Mouse (Mus musculus) spleen, postnatal 4 days (tissue): Measurements from ENCODE around the gene Rras.

ENCODE experiments used
- DNase-seq, 2 experiments: peaks; one replicate each; pipeline ENCODE4 v3.0.0; 2022; ENCODE audit warnings: low spot score in 2 of 2

Rras gene

GRCm38 (mm10) chr7:45025601-45026220 is 8.0 kb downstream of the Rras start:
- DNase-seq: no peak

GRCm38 (mm10) chr7:45026256-45026655 is 8.5 kb downstream of the Rras start:
- DNase-seq: no peak

DNA sequence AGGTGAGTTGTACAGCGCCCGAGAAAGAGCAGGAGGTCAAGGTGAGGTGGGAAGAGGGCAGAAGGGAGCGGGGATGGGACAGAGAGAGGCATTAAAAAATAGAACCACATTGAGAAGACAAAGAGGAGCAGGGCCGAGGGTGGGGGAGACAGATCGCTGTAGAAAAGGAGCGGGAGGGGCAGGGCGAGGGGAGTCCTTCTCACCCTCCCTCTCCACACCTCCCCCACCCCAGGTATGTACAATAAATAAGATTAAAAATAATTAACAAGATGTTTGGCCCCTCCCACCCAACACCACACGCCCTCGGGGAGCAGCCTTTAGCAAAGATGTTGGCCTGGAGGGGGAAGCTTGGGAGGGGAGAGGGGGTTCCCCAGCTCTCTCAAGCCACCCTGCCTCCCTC is 10.0 kb downstream of the Rras start:
- no peak for DNase-seq

GRCm38 (mm10) chr7:45028351-45028750 is 10.6 kb downstream of the Rras start:
- no peak for DNase-seq

DNA sequence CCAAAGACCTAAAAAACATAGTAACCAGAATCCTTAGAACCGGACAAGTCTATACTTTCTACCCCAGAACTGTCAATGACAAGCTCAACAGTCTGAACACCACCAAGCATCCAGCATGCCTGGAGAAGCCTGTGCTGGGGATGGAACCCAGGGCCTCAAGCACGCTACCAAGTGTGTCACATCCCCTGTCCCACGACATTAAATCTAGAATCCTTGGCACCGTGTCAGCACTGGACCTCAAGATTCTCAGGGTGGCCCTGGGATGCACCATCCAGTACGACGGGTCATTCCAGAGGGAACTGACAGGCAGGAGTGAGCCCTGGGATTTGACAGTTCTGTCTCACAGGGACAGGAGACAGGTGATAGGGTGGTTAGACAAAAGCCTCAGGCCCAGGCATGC is 12.2 kb downstream of the Rras start:
- peak in 1 of 2 experiments; percentile 55 for DNase-seq

GRCm38 (mm10) chr7:45030857-45031256 is 13.1 kb downstream of the Rras start:
- peak in 1 of 2 experiments; percentile 57 for DNase-seq

GRCm38 (mm10) chr7:45033722-45034359 is 16.1 kb downstream of the Rras start:
- peak in 1 of 2 experiments; percentile 56 for DNase-seq

- no peak for DNase-seq
Observed at GRCm38 (mm10) chr7:45035631-45036030, 17.9 kb downstream of the Rras start.

- DNase-seq: peak in 1 of 2 experiments; percentile 51
Observed at GRCm38 (mm10) chr7:45036702-45037101, 18.9 kb downstream of the Rras start.

- DNase-seq: peak; percentile 72 to 91
Observed at GRCm38 (mm10) chr7:45037720-45038361, 20.1 kb downstream of the Rras start.

DNA sequence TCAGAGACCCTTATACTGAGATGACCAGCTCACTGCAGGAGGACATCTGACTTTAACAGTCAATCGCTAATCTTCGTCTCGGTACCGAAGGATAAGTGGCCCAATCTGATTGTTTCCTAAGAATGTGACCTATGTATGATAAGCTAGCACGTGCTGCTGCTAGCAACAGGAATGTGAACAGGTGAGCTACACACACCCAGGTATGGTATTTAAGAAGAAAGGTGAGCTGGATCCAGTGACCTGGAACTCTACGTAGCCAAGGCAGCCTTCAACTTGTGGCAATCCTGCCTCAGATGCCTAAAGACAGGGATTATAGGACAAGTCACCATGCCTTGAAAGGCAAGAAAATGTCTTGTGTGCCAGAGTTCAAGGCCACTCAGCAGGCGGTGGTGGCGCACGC is 20.6 kb downstream of the Rras start:
- DNase-seq: no peak

DNA sequence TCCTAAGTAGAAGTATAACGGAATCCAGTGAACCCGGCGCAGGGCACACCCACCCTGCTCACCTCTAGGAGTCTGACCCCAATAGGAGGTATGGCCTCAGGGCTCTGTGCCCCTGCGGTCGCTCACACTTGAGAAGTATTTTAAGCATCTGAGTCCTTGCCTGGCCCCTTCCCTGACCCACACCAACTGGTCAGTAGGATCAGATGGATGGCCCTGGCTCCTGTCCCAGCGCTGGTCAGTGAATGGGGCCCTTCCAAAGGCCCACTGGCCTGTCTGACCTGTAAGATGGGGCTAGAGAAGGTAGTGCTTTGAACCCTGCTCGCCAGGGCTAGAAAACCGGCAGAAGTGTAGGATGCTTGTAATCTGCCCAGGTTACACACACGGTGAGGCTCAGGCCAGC is 23.1 kb downstream of the Rras start:
- no peak for DNase-seq

DNA sequence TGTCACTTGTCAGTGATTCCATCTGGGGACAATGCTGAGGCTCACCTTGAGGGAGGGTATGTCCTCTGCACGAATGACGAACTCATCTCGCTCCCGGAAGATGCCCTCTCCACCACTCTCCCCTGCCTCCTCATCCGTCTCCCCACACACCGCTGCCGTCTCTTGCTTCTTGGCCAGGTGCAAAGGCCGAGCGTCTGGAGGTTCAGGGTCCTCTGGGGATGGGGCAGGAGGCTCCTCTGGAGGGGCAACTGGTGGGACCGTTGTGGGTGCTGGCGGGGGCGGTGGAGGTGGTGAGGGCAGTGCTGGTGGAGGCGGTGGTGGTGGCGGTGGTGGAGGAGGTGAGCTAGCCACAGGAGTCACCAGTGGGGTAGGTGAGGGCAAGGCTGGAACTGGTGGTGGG is 25.5 kb downstream of the Rras start:
- peak in 1 of 2 experiments; percentile 63 for DNase-seq

GRCm38 (mm10) chr7:45045741-45046140 is 28.0 kb downstream of the Rras start:
- peak in 1 of 2 experiments; percentile 58 for DNase-seq

DNA sequence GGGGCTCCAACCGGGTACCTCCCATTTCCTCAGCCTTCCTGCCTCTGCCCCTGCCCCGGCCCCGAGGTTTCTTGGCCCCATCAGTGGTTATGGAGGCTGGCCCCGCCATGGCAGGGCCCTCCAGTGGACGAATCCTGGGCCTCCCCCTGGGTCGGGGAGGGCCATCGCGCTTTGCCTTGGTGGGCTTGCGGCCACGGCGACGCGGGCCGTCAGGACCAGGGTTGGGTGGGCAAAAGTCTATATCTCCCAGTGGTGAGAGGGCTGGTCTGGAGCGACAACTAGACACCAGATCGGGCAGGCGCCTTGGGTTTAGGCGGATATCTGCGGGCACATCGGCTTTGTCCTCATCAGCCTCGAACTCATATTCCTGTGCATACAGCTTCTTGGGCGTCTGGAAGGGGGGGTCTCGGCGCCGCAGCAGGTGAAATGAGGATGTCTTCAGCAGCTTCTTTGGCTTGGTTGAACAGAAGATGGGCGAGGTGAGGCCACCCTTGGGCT is 29.1 kb downstream of the Rras start:
- peak in 1 of 2 experiments; percentile 59 for DNase-seq

GRCm38 (mm10) chr7:45047491-45047890 is 29.7 kb downstream of the Rras start:
- DNase-seq: no peak

DNA sequence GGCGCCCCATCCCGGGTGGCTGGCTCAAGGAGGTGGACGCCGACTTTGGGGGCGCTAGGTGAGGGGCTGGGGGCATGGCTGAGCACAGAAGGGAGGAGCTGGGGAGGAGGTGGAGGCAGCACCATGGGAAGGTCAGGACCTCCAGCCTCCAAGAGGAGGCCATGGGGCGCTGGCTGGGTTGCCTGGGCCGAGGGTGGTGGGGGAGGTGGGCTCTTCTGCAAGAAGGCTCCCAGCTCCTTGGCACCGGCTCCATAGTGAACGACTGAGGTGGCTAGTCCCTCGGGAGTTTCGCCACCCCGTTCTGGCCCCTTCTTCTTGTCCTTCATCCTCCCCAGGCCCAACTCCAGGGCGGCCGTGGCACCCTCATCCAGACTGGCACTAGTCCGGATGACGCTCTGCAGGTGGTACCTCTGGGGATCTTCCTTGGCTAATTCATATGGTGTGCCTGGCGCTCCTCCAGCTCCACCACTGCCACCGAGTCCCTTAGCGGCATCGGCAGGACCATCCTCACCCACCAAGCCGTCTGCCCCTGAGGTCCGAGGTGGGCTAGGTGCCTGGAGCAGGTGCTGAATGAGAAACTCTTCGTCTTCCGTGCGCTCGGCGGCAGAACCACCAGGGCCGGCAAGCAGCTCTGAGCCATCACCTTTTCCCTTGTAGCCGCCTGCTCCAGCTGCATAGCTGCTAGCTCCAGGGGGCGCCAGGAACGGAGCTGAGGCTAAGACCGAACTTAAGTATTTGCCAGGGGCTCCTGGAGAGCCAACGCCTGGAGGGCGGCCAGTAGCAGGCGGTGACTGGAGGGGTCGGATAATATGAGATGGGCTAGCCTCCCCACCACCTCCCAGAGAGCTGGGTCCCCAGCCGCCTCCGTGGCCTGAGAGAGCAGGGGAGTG is 30.5 kb downstream of the Rras start:
- DNase-seq: peak in 1 of 2 experiments; percentile 63

GRCm38 (mm10) chr7:45048923-45049657 is 31.3 kb downstream of the Rras start:
- peak in 1 of 2 experiments; percentile 63 for DNase-seq

GRCm38 (mm10) chr7:45050945-45051600 is 33.3 kb downstream of the Rras start:
- DNase-seq: peak; percentile 60 to 67

- DNase-seq: peak in 1 of 2 experiments; percentile 62
Observed at GRCm38 (mm10) chr7:45051601-45051974, 33.8 kb downstream of the Rras start.
